Mouse (Mus musculus) adrenal gland, adult (tissue): ENCODE results near the gene Ncam1.

Experiments
- DNase-seq, 2 experiments: peaks; one replicate each; pipeline ENCODE4 v3.0.0; 2022 to 2023; ENCODE audit warnings: low spot score in 1 of 2; ENCODE audit not compliant: inconsistent age in 2 of 2

Gene Ncam1

DNA sequence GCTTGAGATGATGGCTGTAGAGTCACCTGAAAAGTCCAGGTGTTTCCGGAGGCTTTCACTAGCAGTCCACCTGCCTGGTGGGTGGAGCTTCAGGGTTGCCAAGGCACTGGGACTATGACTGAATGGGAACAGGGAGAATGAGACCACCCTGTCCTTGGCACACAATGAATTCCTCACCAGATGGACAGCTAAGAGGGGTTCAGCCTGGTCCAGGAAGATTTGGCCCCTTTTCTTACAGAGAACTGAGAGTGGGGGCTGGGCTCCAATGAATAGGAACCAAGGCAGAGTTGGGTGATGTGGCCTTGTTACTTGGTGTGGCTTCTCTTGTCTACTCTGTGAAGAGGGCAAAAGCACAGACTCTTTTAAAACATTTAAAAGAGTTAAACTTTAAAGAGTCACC, 346.3 kb downstream of the Ncam1 start:
- DNase-seq: no peak
